Mouse (Mus musculus) neural tube, embryonic 12.5 days (tissue): Measurements from ENCODE around the gene Vps26b. TPM values are rescaled to one million over a fixed set of nuclear protein-coding genes. Genes with fewer than 3 reads are reported as not detected.

Source experiments
- ATAC-seq: fragments of 200-750 bp; cut with Nextera tagmentation; 2 replicates; pipeline ENCODE4 v1.8.0; 2017; ENCODE audit warnings: low read depth, mild to moderate bottlenecking, moderate TSS enrichment, moderate library complexity; ENCODE audit not compliant: low FRiP score
- H3K27ac ChIP-seq: fragments of 300-500 bp; sonication (generic); 2 replicates; pipeline ENCODE4 v1.5.1; 2016
- H3K27me3 ChIP-seq: fragments of 300-500 bp; sonication (generic); replicated peaks from 2 replicates; pipeline ENCODE4 v1.6.1; 2016; ENCODE audit warnings: mild to moderate bottlenecking
- H3K36me3 ChIP-seq: fragments of 300-500 bp; sonication (generic); 2 replicates; pipeline ENCODE4 v1.6.1; 2016; ENCODE audit warnings: mild to moderate bottlenecking
- H3K4me1 ChIP-seq: fragments of 300-500 bp; sonication (generic); 2 replicates; pipeline ENCODE4 v1.6.1; 2016
- H3K4me2 ChIP-seq: fragments of 300-500 bp; sonication (generic); replicated peaks from 2 replicates; pipeline ENCODE4 v1.6.1; 2016; ENCODE audit warnings: mild to moderate bottlenecking
- H3K4me3 ChIP-seq: fragments of 300-500 bp; sonication (generic); 2 replicates; pipeline ENCODE4 v1.5.1; 2016
- H3K9ac ChIP-seq: fragments of 300-500 bp; sonication (generic); 2 replicates; pipeline ENCODE4 v1.6.1; 2016; ENCODE audit warnings: mild to moderate bottlenecking
- H3K9me3 ChIP-seq: fragments of 300-500 bp; sonication (generic); 2 replicates; pipeline ENCODE4 v1.6.1; 2016; ENCODE audit warnings: mild to moderate bottlenecking
- WGBS: fragments of 180-500 bp; shearing (Covaris S2); methylation state at CpG from one replicate; pipeline ENCODE4 v1.1.7; 2016; 5-methylcytosine and 5-hydroxymethylcytosine counted together
- polyA plus RNA-seq: library from polyadenylated mRNA; unstranded; fragments of >200 nt; fragmentation: Nextera tagmentation; extraction: Ambion mirVana; gene quantifications from 2 replicates; pipeline ENCODE4 v1.2.1, GENCODE M21; 2016

The Vps26b gene
- polyA plus RNA-seq, 1 experiment from 2014 or later, result 66.2 TPM

- Histone ChIP-seq H3K9me3 (no peaks in the 10 kb centered on the region), H3K4me1 (no peaks in the 10 kb centered on the region), H3K36me3 (peaks cover 49% of the 10 kb centered on the region), H3K4me3 (no peak overlapping the region), H3K4me2 (no peak overlapping the region), H3K9ac (no peak overlapping the region), H3K27me3 (no peaks in the 10 kb centered on the region), H3K27ac (no peak overlapping the region)
- no peak for ATAC-seq
- 93% methylated on average over 6 of the region's 6 CpGs for WGBS
Observed at GRCm38 (mm10) chr9:26985668-26986277, 44.1 kb downstream of the Vps26b start.

- no peaks in the 10 kb centered on the region for H3K27me3 ChIP-seq
- no peak overlapping the region for H3K9ac ChIP-seq
- no peak overlapping the region for H3K4me3 ChIP-seq
- no peak overlapping the region for H3K27ac ChIP-seq
- no peak overlapping the region for H3K4me2 ChIP-seq
- H3K9me3 ChIP-seq, result no peaks in the 10 kb centered on the region
- ATAC-seq, result no peak
- H3K36me3 ChIP-seq, result peaks cover 43% of the 10 kb centered on the region
- WGBS, result 92% methylated on average over 2 of the region's 2 CpGs
- H3K4me1 ChIP-seq, result no peaks in the 10 kb centered on the region
Observed at GRCm38 (mm10) chr9:26985090-26985613, 44.7 kb downstream of the Vps26b start.

- no peak for ATAC-seq
- Histone ChIP-seq H3K36me3 (peaks cover 49% of the 10 kb centered on the region), H3K27me3 (no peaks in the 10 kb centered on the region), H3K4me2 (no peak overlapping the region), H3K4me3 (no peak overlapping the region), H3K4me1 (no peaks in the 10 kb centered on the region), H3K27ac (no peak overlapping the region), H3K9me3 (no peaks in the 10 kb centered on the region), H3K9ac (no peak overlapping the region)
- WGBS, result 95% methylated on average over 3 of the region's 3 CpGs
Observed at GRCm38 (mm10) chr9:26978776-26979175, 51.1 kb downstream of the Vps26b start.

- Histone ChIP-seq H3K27me3 (no peaks in the 10 kb centered on the region), H3K9ac (no peak overlapping the region), H3K4me2 (no peak overlapping the region), H3K4me3 (no peak overlapping the region), H3K9me3 (no peaks in the 10 kb centered on the region), H3K4me1 (no peaks in the 10 kb centered on the region), H3K36me3 (peaks cover 48% of the 10 kb centered on the region), H3K27ac (no peak overlapping the region)
- no peak for ATAC-seq
- WGBS, result 91% methylated on average over 9 of the region's 9 CpGs
Observed at GRCm38 (mm10) chr9:26977754-26978153, 52.1 kb downstream of the Vps26b start.

Other genes with a start within 250 kb of the Vps26b start
- gene Glb1l2, start 223.6 kb downstream of the Vps26b start, polyA plus RNA-seq, result 2.8 and 3.1 TPM in 2 replicates
- not detected in 2 replicates for gene Glb1l3, start 169.2 kb downstream of the Vps26b start, polyA plus RNA-seq
- gene Gm1110, start 107.0 kb downstream of the Vps26b start, polyA plus RNA-seq, result not detected in 2 replicates
- gene Acad8, start 30.5 kb downstream of the Vps26b start, polyA plus RNA-seq, result 34.1 and 39.0 TPM in 2 replicates
- 128 and 136 TPM in 2 replicates for gene Thyn1, start 30.4 kb downstream of the Vps26b start, polyA plus RNA-seq
- 24.8 and 27.6 TPM in 2 replicates for gene Ncapd3, start 110 bp upstream of the Vps26b start, polyA plus RNA-seq
- gene Jam3, start 125.4 kb upstream of the Vps26b start, polyA plus RNA-seq, result 114 and 128 TPM in 2 replicates